Mouse (Mus musculus) macrophage (primary cell): ENCODE data around the gene Babam2. TPM values are rescaled to one million over a fixed set of nuclear protein-coding genes. Genes with fewer than 3 reads are reported as not detected.

Experiments
- H3K27ac ChIP-seq: fragments of 350-480 bp; formaldehyde crosslinking; 2 replicates; pipeline ENCODE4 v1.9.0; 2021
- H3K36me3 ChIP-seq: fragments of 350-480 bp; formaldehyde crosslinking; 2 replicates; pipeline ENCODE4 v1.9.0; 2021; ENCODE audit errors: inconsistent target
- H3K4me3 ChIP-seq: fragments of 350-480 bp; formaldehyde crosslinking; 2 replicates; pipeline ENCODE4 v1.9.0; 2021; ENCODE audit errors: inconsistent target
- H3K79me2 ChIP-seq: fragments of 350-480 bp; formaldehyde crosslinking; 2 replicates; pipeline ENCODE4 v1.9.0; 2021; ENCODE audit errors: inconsistent target
- WGBS: methylation state at CpG from one replicate; pipeline ENCODE4 v1.1.7; 2026; ENCODE audit warnings: inconsistent platforms; ENCODE audit not compliant: missing documents; 5-methylcytosine and 5-hydroxymethylcytosine counted together
- polyA plus RNA-seq: library from polyadenylated mRNA; stranded (reverse); fragments of 250-400 nt; gene quantifications from 3 replicates; pipeline ENCODE4 v1.2.4, GENCODE M21; 2018; ENCODE audit warnings: inconsistent platforms

Gene Babam2
- polyA plus RNA-seq, 1 experiment from 2014 or later: 78.4 TPM

DNA sequence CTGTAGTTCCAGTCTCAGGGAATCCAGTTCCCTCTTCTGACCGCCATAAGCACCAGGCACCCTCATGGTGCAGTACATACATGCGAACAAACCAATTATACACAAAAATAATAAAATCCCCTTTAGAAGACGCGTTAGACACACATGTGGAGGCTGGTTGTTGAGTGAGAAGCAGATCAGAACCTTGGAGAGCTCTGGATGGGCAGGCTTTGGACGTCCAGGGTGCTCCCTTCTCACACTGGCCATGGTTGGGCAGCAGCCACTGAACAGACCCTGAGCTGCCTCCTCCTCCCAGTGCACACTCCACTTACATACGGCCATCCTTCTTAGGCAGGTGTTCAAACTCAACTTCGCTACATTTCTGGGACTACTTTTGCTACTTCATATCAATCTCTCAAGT is 117.6 kb downstream of the Babam2 start:
- Histone ChIP-seq H3K79me2 (no peaks in the 10 kb centered on the region), H3K36me3 (no peaks in the 10 kb centered on the region), H3K4me3 (no peak overlapping the region), H3K27ac (no peak overlapping the region)
- WGBS: 97% methylated on average over 7 of the region's 7 CpGs

DNA sequence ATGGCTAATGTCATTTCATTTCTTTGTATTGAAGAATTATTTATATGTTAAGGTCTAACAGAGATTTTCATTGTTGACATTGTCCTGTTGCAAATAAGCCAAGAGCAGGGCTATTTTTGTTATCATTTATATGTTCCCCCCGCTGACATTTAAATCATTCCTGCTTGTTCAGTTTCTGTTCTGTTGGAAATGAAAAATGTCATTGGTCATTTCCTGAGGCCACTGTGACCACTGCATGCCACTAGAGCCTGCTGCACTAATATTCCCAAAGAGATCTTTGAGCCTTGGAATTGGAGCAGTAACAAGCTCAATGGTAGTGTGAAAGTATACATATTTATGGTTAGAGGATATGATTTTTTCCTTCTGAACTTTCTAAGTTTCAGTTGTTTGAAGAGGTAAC is 118.6 kb downstream of the Babam2 start:
- 90% methylated on average over 1 of the region's 1 CpGs for WGBS
- no peaks in the 10 kb centered on the region for H3K79me2 ChIP-seq
- no peaks in the 10 kb centered on the region for H3K36me3 ChIP-seq
- H3K27ac ChIP-seq: no peak overlapping the region
- no peak overlapping the region for H3K4me3 ChIP-seq

DNA sequence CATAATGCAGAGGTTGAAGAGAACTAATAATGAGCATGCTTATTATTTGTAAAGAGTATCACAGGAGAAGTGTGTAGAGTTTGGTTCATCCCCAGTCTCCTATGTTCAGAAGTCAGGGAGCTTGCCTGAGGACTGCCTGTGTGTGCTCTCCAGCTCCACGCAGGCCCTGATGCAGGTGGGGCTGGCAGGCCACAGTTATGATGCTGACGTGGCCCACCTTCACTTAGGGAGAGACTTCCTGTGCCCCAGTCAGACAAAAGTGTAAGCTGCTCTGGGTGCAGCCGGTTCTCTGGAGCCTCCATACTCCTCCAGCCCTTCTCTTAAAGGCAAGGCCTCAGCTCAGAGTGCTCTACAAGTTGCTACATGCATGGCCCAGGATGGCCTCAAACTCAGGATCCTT is 123.3 kb downstream of the Babam2 start:
- no peak overlapping the region for H3K4me3 ChIP-seq
- H3K79me2 ChIP-seq: no peaks in the 10 kb centered on the region
- no peak overlapping the region for H3K27ac ChIP-seq
- no peaks in the 10 kb centered on the region for H3K36me3 ChIP-seq
- WGBS: 92% methylated on average over 3 of the region's 3 CpGs

DNA sequence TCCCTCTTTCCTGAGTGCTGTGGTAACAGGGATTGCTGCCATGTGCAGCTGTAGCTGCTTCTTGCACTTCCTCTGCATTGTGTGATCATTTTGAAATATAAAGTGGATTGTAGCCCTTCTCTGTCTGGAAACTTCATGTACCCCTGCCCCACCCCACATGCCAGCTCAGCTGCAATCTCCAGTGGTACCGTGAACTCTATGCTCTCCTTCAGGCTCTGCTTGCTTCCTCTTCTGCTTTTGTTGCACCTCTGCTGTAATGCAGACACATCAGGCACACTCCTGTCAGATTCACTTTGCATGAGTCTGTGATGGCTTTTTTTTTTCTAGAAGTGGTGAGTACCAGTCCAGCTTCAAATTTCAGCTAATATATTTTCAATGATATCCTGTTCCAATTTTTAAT is 123.7 kb downstream of the Babam2 start:
- Histone ChIP-seq H3K4me3 (no peak overlapping the region), H3K36me3 (no peaks in the 10 kb centered on the region), H3K79me2 (no peaks in the 10 kb centered on the region), H3K27ac (no peak overlapping the region)
- WGBS: 50% methylated on average over 1 of the region's 1 CpGs

DNA sequence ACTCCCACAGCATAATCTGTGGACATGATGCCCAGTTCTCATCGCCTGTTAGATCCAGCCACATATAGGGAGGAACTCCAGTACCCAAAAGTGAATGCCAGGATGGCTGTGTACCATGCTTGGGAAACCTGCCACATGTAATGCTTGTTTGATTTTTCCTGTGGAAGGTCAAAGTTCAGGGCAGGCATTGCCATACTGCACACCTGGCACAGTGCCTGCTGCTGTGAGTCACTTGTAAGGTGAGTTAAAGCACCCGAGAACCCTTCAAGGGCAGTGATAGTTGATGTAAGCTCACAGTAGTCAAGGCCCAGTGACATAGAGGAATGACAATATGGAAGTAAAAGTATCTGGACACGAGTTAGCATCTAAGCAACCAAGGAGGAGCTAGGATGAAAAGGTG is 126.2 kb downstream of the Babam2 start:
- Histone ChIP-seq H3K79me2 (no peaks in the 10 kb centered on the region), H3K36me3 (no peaks in the 10 kb centered on the region), H3K4me3 (no peak overlapping the region), H3K27ac (no peak overlapping the region)
- WGBS: 83% methylated on average over 3 of the region's 3 CpGs

DNA sequence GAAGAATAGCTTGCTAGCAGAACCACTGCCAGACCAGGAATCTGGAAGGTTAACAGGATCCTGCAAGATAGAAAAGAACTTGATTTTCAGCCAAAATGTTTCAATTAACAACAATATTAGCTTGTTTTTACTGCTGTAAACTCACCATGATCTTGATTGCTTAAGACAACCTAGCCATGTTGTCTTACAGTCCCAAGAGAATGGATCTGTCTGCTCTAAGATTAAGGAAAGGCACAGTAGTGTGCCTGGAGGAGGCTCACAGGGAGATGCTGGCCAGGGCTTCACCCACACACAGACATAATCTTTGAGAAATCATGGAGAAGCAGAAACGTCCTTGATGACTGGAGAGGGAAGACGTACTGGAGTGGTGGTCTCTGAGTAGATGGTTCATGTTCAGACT is 126.6 kb downstream of the Babam2 start:
- H3K36me3 ChIP-seq: no peaks in the 10 kb centered on the region
- no peak overlapping the region for H3K4me3 ChIP-seq
- H3K79me2 ChIP-seq: no peaks in the 10 kb centered on the region
- H3K27ac ChIP-seq: no peak overlapping the region
- 92% methylated on average over 2 of the region's 2 CpGs for WGBS

DNA sequence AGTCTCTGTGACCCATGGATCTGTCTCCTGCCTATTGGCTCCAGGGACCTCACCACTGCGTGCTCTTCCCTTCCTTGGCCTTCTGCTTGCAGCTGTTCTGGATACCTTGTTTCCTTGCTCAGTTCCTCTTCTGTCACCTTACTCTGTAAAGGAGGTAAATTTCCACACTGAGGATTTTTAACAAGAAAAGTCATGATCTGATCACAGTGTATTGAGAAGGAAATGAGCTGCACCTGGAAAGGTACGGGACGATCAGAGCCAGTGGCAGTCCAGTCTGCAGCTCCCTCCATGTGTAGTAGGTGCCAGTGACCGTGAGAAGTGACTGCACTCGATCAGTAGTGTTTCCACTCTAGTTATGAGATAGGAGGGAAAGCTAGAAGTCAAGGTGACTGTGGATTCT is 129.8 kb downstream of the Babam2 start:
- Histone ChIP-seq H3K27ac (no peak overlapping the region), H3K36me3 (no peaks in the 10 kb centered on the region), H3K4me3 (no peak overlapping the region), H3K79me2 (no peaks in the 10 kb centered on the region)
- 99% methylated on average over 5 of the region's 5 CpGs for WGBS

DNA sequence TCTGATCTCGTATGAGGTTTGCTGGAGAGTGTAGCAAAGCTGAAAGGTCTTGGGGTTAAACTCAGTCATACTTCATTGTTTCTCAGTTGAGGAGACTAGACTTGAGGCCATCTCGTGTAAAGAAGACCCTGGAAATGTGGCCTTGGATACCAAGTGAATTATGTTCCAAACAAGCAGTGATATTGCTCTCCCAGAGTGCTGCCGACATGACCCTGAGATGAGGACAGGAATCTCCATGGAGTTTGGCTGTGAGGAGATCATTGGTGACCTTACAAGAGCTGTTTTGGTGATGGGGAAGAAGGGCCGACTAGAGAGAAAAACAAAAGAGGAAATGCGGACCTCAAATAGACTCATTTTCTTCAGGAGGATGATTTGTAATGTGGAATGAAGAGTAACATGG is 130.4 kb downstream of the Babam2 start:
- 76% methylated on average over 5 of the region's 5 CpGs for WGBS
- no peaks in the 10 kb centered on the region for H3K79me2 ChIP-seq
- H3K4me3 ChIP-seq: no peak overlapping the region
- H3K27ac ChIP-seq: no peak overlapping the region
- H3K36me3 ChIP-seq: no peaks in the 10 kb centered on the region

DNA sequence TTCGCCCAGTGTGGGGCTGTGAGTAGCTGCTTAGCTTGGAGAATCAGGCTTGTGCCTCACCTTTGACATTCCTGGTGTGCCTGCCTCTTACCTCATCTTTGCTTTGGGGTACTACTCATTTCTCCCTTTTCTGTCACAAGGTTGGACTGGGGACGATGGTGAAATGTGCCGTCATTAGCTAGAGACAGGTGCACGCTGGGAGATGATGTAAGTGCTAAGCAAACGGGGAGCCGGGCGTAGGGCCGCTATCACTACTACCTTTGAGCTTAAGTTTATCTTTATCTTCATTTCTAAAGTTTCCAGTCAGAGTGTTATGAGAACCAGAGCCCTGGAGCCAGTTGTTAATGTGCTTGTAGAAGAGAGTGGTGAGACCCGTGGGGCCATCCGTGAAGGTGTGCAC is 131.3 kb downstream of the Babam2 start:
- 93% methylated on average over 10 of the region's 10 CpGs for WGBS
- H3K4me3 ChIP-seq: no peak overlapping the region
- H3K27ac ChIP-seq: no peak overlapping the region
- no peaks in the 10 kb centered on the region for H3K79me2 ChIP-seq
- H3K36me3 ChIP-seq: no peaks in the 10 kb centered on the region

DNA sequence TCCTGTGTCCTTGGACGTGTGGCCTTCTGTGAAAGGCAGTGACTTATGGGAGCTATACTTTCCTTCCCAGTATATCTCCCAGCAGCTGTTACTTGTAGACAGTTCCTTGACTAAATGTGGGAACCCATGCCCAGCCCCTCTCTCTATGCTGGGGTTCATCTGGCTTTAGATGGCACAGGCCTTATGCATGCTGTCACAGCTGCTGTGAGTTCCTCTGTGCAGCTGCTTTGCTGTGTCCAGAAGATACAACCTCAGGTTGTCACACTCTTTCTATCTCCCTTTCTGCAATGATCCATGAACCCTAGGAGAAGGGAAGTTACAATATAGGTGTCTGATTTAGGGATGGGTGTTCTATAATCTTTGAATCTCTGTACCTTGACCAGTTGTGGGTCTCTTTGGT is 132.1 kb downstream of the Babam2 start:
- no peaks in the 10 kb centered on the region for H3K79me2 ChIP-seq
- H3K36me3 ChIP-seq: no peaks in the 10 kb centered on the region
- WGBS: 58% methylated on average over 1 of the region's 1 CpGs
- H3K4me3 ChIP-seq: no peak overlapping the region
- no peak overlapping the region for H3K27ac ChIP-seq

DNA sequence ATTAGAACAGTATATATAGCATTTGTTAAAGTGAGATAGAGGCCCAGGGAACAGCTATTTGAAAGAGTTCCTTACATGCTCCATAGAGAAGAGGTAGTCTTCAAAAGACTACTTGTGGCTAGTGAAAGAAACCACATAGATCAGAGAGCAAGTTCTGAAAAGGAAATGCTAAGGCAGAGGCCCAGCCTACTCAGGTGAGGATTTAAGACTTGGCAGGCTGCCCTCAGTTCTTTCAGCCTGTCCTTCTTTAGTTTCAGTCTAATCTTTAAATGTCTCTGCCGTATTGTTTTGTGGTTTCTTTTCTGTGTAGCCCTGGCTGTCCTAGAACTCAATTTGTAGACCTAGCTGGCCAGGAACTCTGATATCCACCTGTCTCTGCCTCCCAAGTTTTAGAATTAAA is 134.1 kb downstream of the Babam2 start:
- H3K27ac ChIP-seq: no peak overlapping the region
- no peak overlapping the region for H3K4me3 ChIP-seq
- H3K79me2 ChIP-seq: no peaks in the 10 kb centered on the region
- 44% methylated on average over 1 of the region's 1 CpGs for WGBS
- no peaks in the 10 kb centered on the region for H3K36me3 ChIP-seq

DNA sequence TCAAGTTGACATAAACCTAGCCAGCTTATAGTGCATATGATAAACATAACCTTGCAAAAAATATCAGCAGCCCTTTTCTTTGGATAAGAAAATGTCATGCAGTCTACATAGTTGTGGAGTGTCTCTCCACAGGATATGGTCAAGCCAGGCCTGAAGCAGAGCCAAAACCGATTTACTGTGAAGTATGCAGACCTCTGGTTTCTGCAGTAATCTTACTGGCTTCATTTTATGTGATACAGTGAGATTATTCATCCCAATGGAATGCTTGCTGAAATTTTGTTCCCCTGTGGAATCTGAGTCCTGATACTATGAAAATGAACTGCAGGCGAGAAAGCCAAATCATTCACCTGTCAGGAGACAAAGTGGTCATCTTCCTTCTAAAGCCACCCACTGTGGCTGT is 138.2 kb downstream of the Babam2 start:
- Histone ChIP-seq H3K27ac (no peak overlapping the region), H3K79me2 (no peaks in the 10 kb centered on the region), H3K36me3 (no peaks in the 10 kb centered on the region), H3K4me3 (no peak overlapping the region)
- 100% methylated on average over 2 of the region's 2 CpGs for WGBS

DNA sequence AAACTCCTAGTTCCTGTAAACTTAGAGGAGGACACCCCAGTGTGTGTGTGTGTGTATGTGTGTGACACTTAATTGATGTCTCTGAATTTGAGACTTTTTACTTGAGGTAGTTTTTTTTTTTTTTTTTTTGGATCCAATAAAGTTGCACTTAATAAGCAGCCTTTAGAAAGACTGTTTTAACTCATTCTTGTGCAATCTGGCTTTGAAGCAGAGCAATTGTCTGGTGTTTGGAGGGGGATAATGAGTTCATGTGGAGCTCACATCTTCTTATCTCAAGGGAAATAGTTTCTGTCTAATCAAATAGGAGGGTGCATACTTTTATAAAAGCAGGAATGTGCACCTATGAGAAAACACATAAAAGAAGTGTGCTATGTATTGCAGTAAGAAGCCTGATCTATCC is 142.5 kb downstream of the Babam2 start:
- Histone ChIP-seq H3K4me3 (no peak overlapping the region), H3K36me3 (no peaks in the 10 kb centered on the region), H3K79me2 (no peaks in the 10 kb centered on the region), H3K27ac (no peak overlapping the region)

DNA sequence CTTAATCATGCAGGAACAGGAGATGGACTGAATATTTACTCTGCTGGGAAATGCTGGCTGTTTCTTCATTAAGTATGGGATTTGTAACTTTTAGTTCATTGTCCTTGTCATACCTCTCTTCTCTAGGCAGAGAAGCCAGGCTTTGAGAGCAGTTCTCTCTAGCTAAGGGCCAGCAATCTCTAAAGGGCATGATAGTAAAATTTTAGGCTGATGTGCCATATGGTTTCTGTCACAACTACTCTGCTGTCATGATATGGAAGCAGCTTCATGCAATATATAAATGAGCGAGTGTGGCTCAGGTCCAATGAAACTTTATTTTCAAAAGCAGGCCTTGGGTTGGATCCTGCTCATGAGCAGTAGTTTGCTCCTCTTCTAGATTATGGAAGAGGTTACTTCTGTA is 142.9 kb downstream of the Babam2 start:
- Histone ChIP-seq H3K4me3 (no peak overlapping the region), H3K79me2 (no peaks in the 10 kb centered on the region), H3K27ac (no peak overlapping the region), H3K36me3 (no peaks in the 10 kb centered on the region)
- WGBS: 91% methylated on average over 1 of the region's 1 CpGs

DNA sequence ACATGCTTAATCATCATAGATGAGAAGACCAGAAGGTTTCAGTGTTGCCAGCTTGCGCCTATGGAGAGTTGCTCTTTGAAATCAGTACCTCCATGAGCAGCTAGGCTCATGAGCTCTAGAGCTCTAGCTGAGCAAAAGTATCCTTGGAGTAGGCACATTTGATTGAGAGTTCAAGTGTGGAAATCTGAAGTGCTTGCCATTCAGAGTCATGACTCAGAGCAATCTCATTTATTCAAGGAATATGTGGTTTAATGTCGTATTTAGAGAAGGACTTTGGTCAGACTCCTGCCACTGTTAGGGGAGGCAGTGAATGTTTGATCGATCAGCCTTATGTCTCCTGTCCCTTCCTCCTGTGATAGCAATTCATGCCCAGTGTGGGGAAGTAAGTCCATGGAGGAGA is 147.4 kb downstream of the Babam2 start:
- H3K27ac ChIP-seq: no peak overlapping the region
- no peak overlapping the region for H3K4me3 ChIP-seq
- no peaks in the 10 kb centered on the region for H3K36me3 ChIP-seq
- WGBS: 89% methylated on average over 3 of the region's 3 CpGs
- H3K79me2 ChIP-seq: no peaks in the 10 kb centered on the region

DNA sequence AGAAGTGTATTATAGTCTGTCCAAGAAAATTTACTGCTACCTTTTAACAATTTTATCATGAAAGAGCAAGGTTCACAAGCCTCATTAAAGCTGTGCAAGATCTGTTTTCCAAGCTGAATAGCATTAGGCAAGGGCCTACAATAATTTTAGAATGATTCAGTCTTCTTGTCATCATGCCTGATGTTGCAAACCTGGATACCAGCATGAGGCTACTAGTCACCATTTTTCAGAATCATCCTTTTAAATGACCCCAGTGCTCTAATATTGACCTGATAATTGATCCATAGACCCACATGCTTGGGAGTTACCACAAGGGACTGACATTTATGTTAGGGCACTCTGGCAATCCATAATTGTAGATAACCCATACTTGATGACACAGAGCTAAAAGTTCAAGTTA is 149.5 kb downstream of the Babam2 start:
- Histone ChIP-seq H3K79me2 (no peaks in the 10 kb centered on the region), H3K27ac (no peak overlapping the region), H3K36me3 (no peaks in the 10 kb centered on the region), H3K4me3 (no peak overlapping the region)

DNA sequence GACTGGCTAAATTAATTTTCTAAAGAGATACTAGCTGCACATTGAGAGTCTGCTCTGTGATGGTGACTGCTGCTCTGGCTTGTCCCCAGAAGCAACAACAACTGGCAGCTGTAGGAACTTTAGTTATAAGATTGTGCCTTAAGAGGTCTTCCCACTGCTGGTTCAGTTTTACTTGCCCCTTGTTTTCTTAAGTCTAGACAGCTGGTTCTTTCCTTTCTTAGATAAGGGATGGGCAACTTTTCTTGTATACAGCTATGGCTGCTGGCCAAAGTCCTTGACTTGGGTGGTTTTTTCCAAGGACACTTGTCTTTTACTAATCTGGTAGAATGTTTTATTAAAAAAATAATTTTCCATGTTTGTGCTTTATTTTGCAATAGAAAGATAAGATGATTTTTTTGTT is 151.5 kb downstream of the Babam2 start:
- H3K4me3 ChIP-seq: no peak overlapping the region
- H3K79me2 ChIP-seq: no peaks in the 10 kb centered on the region
- no peaks in the 10 kb centered on the region for H3K36me3 ChIP-seq
- no peak overlapping the region for H3K27ac ChIP-seq
